Mouse (Mus musculus): Measurements from ENCODE around the gene Noxo1.
"Not testable (repeated sequence)": the region's sequence is repeated elsewhere in the genome, so short reads cannot be mapped to it uniquely, and the experiment has no call there.

The Noxo1 gene

GRCm38 (mm10) chr17:24696011-24696697, at the start of gene Noxo1, which contains the start of gene Gfer:
TSS of gene Noxo1 (plus strand) at chr17:24696234.
TSS of gene Gfer (minus strand) at chr17:24696156.
- peak; percentile 83 to 85 for DNase-seq

GRCm38 (mm10) chr17:24646381-24646780, 49.7 kb upstream of the Noxo1 start:
- no peak for DNase-seq

- DNase-seq = no peak
These were observed 48.5 kb upstream of the Noxo1 start for GRCm38 (mm10) chr17:24647493-24647892.

GRCm38 (mm10) chr17:24648731-24649377, 47.2 kb upstream of the Noxo1 start:
- no peak for DNase-seq

- peak in 1 of 2 experiments; percentile 54 for DNase-seq
These were observed 46.4 kb upstream of the Noxo1 start for GRCm38 (mm10) chr17:24649581-24650069.

- DNase-seq = peak in 1 of 2 experiments; percentile 43
These were observed 45.9 kb upstream of the Noxo1 start, which contains the start of gene Slc9a3r2 for GRCm38 (mm10) chr17:24650070-24650616. TSS of gene Slc9a3r2 (minus strand) at chr17:24650327.

- no peak for DNase-seq
These were observed 45.3 kb upstream of the Noxo1 start for GRCm38 (mm10) chr17:24650766-24651165.

- no peak for DNase-seq
These were observed 44.2 kb upstream of the Noxo1 start for GRCm38 (mm10) chr17:24651835-24652234.

- peak in 1 of 2 experiments; percentile 77 for DNase-seq
These were observed 41.9 kb upstream of the Noxo1 start for GRCm38 (mm10) chr17:24653967-24654710.

- no peak for DNase-seq
These were observed 41.1 kb upstream of the Noxo1 start for GRCm38 (mm10) chr17:24654969-24655368.

- DNase-seq = no peak
These were observed 37.8 kb upstream of the Noxo1 start, which contains the start of gene Npw for GRCm38 (mm10) chr17:24658017-24658758. TSS of gene Npw (minus strand) at chr17:24658457.

GRCm38 (mm10) chr17:24667011-24667410, 29.0 kb upstream of the Noxo1 start:
- not testable (repeated sequence) for DNase-seq

- peak; percentile 75 to 80 for DNase-seq
These were observed 28.6 kb upstream of the Noxo1 start for GRCm38 (mm10) chr17:24667416-24667815.

- DNase-seq = not testable (repeated sequence)
These were observed 26.9 kb upstream of the Noxo1 start for GRCm38 (mm10) chr17:24669214-24669544.

- peak; percentile 92 to 94 for DNase-seq
These were observed 26.3 kb upstream of the Noxo1 start, which contains the start of gene Zfp598 for GRCm38 (mm10) chr17:24669545-24670245. TSS of gene Zfp598 (plus strand) at chr17:24669687.

- DNase-seq = no peak
These were observed 25.7 kb upstream of the Noxo1 start for GRCm38 (mm10) chr17:24670246-24670844.

- DNase-seq = no peak
These were observed 24.7 kb upstream of the Noxo1 start for GRCm38 (mm10) chr17:24671346-24671745.

- DNase-seq = peak; percentile 66 to 67
These were observed 23.9 kb upstream of the Noxo1 start for GRCm38 (mm10) chr17:24672141-24672540.

- DNase-seq = no peak
These were observed 21.8 kb upstream of the Noxo1 start for GRCm38 (mm10) chr17:24674277-24674676.

- peak; percentile 45 to 71 for DNase-seq
These were observed 19.8 kb upstream of the Noxo1 start for GRCm38 (mm10) chr17:24676187-24676586.

- no peak for DNase-seq
These were observed 19.2 kb upstream of the Noxo1 start for GRCm38 (mm10) chr17:24676877-24677276.
